Mouse (Mus musculus): ENCODE results near the gene S100pbp.

S100pbp gene

DNA sequence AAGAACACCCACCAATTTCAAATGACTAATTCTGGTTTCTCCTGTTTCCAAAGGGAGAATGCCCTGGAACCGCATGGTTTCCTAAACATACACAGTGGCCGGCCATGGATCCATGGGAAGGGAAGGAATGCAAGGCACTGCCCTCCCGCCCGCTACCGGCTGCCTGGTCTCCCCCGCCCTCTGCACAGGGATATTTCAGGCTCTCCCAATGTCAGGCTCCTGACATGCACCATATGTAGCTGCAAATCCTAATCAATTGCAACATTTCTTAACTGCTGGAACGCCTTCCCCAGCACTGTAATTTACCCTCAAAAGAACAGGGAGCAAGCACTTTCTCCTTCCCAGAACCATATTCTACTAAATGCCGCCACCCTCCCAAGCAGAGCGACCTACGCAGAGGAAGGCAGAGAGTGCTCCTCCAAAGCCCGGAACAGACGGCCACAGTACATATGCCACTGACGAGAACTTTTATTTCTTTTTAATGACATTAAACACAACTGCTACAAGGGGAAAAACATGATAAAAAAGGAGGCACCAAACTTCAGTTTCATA is 41.9 kb downstream of the S100pbp start:
- DNase-seq: no peak

- DNase-seq: no peak
Measured at GRCm38 (mm10) chr4:129146392-129146791, 43.1 kb downstream of the S100pbp start.

DNA sequence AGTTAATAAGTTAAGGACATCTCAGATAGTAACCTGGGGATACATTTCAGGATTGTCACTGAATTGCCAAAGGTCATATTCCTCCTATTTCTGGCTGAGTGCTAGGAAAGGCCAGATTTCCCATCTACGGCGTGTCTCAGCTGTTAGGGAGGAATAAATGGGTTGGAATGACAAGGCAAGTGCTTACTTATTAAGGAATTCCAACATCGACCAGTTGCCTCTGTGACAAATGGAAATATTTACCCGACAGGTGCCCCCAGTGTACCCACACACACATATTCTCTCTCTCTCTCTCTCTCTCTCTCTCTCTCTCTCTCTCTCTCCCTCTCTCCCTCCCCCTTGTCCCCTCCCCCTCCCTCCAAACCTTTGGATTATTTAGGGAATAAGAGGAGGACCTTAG is 43.6 kb downstream of the S100pbp start:
- DNase-seq: no peak

- DNase-seq: no peak
Measured at GRCm38 (mm10) chr4:129145411-129145810, 44.1 kb downstream of the S100pbp start.

GRCm38 (mm10) chr4:129144401-129145367 is 44.8 kb downstream of the S100pbp start:
- DNase-seq: no peak

DNA sequence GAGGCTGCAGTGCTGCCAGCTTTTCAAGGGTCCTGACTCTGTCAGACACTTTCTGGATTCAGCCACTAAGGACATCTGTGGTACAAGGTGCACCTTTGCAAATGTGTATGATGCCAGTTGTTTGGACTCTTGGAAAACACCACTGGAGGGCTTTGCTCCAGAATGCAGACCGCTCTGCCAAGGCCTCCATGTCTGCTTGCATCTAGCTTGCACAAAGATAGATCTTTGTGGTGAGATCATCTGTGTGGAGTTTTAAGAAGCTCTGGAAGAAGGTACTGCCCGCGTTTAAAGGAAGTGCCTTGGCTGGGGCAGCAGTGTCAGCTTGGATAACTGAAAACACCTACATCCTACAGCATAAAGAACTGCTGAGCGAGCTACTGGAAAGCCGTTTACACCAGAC is 46.0 kb downstream of the S100pbp start:
- DNase-seq: no peak

- no peak for DNase-seq
Measured at GRCm38 (mm10) chr4:129142439-129143045, 47.0 kb downstream of the S100pbp start.

- DNase-seq: no peak
Measured at GRCm38 (mm10) chr4:129141560-129142438, 47.7 kb downstream of the S100pbp start.

GRCm38 (mm10) chr4:129140808-129141207 is 48.7 kb downstream of the S100pbp start:
- no peak for DNase-seq

DNA sequence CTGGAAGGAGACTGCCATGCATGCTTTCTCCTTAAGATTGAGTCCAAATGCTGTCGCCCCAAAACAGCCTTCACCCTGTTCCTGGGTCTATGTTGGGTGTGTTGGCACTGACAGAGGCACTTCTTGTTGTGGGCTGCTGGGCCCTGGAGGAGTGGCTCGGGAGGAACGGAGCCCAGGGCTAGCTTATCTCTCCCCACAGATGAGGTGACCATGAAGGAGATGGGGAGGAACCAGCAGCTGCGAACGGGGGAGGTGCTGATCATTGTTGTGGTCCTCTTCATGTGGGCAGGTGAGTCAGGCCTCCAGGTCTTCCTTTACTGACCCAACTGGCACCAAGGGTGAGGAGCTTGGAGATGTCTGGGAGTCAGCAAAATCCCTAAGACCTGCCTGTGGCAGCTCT is 49.9 kb downstream of the S100pbp start:
- no peak for DNase-seq

DNA sequence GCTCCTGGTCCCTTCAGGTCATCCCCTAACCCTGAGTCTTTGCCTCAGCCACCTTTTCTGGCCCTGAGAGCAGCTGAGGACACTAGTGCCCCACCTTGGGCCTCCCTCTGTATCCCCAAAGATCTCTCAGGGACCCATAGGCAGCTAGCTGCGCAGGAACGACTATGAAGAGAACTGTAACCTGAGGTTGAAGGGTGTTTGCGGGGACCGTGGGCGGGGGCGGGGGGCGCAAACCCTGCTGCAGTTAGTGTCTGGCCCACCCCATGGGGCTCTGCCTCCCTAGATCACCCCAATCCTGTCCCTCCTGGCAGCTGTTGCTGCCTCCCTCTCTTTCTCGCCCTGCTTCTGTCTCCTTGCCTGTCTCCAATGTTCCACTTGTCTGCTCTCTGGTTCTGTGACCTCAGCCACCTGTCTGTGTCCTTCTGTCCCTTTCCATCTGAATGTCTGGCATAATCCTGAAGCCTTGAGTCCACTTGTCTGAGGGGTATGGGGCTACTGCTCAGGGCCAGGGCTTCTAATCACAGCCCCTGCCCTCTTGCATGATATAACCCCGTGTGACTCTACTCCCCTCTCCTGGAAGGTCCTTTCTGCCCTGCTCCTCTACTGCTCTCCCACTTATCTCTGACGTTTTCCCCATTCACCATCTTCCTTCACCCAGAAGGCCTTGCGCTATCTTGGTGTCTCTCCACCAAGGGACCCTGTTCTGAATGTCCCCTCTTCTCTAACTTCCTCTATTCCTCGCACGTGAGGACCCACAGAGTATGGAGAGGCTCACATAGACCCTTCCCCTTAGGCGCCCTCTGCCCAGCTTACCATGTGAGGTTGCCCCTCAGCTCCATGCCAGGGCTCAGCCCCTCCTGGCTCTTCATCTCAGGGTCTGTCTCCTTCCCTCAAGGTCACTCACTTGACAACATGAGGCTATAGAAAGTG is 51.9 kb downstream of the S100pbp start:
- no peak for DNase-seq

DNA sequence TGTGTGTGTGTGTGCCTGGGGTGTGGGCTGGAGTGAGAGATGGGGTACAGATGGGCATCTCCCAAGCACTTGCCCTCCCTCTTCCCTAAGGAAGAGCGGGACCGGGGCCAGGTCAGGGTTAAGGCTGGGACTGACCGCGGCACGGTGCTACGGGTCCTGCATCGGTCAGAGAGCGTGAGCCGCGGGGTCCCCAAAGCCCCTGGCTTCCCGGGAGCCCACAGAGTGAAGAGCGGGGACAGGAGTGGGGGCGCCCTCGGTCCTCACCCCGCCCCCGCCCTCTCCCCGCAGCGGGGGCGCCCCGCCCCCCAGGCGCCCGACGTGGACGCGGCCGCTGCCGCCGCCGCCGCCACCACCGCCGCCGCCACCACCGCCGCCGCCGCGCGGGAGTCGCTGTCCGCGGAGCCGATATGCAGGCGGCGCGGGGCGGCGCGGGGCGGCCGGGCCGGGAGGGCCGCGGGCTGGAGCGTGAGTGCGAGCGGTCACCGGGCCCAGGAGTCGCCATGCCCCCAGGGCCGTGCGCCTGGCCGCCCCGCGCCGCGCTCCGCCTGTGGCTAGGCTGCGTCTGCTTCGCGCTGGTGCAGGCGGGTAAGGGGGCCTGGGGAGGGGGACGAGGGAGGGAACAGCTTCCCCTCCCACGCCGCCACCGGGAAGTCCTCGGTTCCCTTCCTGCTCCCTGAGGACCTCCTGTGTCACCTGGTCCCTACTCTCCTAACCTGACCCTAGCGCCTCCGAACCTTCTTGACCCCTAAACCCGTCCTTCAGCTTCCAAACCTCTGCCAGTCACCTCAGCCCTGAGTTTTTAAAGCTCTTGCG is 52.7 kb downstream of the S100pbp start, which contains the start of gene Fndc5:
Fndc5 (plus strand) TSS at position 421 of the 813 bp plus-strand sequence.
- no peak for DNase-seq

- DNase-seq: no peak
Measured at GRCm38 (mm10) chr4:129136189-129136578, 53.3 kb downstream of the S100pbp start.

- no peak for DNase-seq
Measured at GRCm38 (mm10) chr4:129135637-129136036, 53.9 kb downstream of the S100pbp start.

GRCm38 (mm10) chr4:129134799-129135585 is 54.5 kb downstream of the S100pbp start:
- DNase-seq: peak; percentile 76

- DNase-seq: peak; percentile 26
Measured at GRCm38 (mm10) chr4:129130755-129131303, 58.7 kb downstream of the S100pbp start.

DNA sequence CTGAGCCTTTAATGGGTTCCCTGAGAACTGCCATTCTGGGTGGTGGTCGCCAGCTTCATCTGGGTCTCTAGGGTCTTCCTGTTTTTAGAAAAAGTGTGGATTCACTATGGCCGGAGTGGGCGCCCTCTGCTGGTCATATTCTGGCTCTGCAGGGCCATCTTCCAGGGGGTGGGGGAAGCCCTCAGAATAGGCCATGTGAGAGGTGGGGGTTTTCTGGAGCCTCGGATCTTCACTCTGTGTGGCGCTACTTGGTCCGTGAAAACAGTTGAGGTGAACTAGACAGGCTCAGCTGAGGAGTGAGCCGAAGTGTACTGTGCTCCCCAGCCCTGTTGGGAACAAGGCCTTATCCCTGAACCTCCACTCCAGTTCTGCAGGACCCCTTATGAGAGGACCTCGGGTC is 59.4 kb downstream of the S100pbp start:
- DNase-seq: peak; percentile 43

- DNase-seq: no peak
Measured at GRCm38 (mm10) chr4:129129387-129129786, 60.1 kb downstream of the S100pbp start.

GRCm38 (mm10) chr4:129128582-129129338 is 60.8 kb downstream of the S100pbp start:
- DNase-seq: no peak

Data from kidney, adult 18-20 months (tissue).